Mouse (Mus musculus): Measurements from ENCODE around the gene Il22ra1. TPM values are rescaled to one million over a fixed set of nuclear protein-coding genes. Genes with fewer than 3 reads are reported as not detected.
A peak's percentile ranks its signal among the peaks of the same experiment; 100 is the strongest.

Il22ra1 gene
- not detected in 2 replicates for polyA plus RNA-seq (2014; fragmentation: Nextera tagmentation; extraction: Ambion mirVana)

DNA sequence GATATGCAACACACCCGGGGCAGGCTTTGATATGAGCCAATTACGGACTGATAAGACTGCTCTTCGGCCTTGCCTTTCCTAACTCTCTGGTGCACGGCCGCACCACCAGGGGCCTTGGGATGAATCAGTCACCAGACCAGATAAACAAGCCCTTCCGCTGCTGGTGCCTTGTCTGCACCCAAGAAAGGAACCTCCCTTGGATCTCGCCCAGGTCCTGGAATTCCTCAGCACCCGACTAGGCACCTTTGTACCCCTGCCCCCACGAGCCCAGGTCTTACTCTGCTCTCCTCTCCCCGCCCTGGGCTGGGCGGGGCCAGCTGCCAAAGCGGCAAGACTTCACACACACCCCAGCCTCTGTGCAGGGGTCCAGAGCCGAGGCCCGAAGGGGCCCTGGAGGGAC lies at the start of gene Il22ra1:
Il22ra1 (plus strand) TSS at position 356 of the 400 bp plus-strand sequence.
- no peak within 1 kb of the TSS for H3K9ac ChIP-seq (ENCODE audit: low read length)
- H3K27me3 ChIP-seq (ENCODE audit: control insufficient read depth, insufficient read depth, low read length): no peaks in the 10 kb centered on the region
- H3K27ac ChIP-seq (ENCODE audit: low read depth, low read length): no peak within 1 kb of the TSS
- no peak within 1 kb of the TSS for H3K4me2 ChIP-seq (ENCODE audit: low read depth)
- H3K4me3 ChIP-seq (ENCODE audit: low read depth, low read length): no peak within 1 kb of the TSS
- no peaks in the 10 kb centered on the region for H3K9me3 ChIP-seq (ENCODE audit: control insufficient read depth, low read length)
- H3K36me3 ChIP-seq (ENCODE audit: control insufficient read depth, insufficient read depth, low read length): no peaks in the 10 kb centered on the region
- H3K4me1 ChIP-seq (ENCODE audit: control insufficient read depth, insufficient read depth, low read length): no peaks in the 10 kb centered on the region
- ATAC-seq (ENCODE audit: insufficient read depth, low FRiP score, low TSS enrichment) (no peak), DNase-seq (ENCODE audit: low spot score) (no peak)
- WGBS: 53% methylated on average over 14 of the region's 14 CpGs

DNA sequence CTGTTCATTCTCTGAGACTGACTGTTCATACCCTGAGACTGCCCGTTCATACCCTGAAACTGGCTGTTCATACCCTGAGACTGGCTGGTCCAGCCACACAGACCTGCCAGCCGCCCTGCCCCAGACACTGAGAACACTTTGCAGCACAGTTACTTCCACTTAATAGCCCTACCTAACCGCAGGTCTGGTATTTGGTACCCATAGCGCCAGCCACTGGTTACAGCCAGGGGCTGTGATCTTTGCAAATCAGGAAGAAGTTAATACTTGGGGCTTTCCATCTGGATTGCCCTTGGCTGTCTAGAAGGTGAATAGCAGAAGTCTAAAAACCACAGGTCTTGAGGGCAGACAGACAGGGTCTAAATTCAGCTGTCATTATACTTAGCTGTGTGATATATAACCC lies 48.7 kb upstream of the Il22ra1 start:
- Histone ChIP-seq H3K4me3 (ENCODE audit: low read depth, low read length) (no peak overlapping the region), H3K27me3 (ENCODE audit: control insufficient read depth, insufficient read depth, low read length) (no peaks in the 10 kb centered on the region), H3K9me3 (ENCODE audit: control insufficient read depth, low read length) (no peaks in the 10 kb centered on the region), H3K36me3 (ENCODE audit: control insufficient read depth, insufficient read depth, low read length) (no peaks in the 10 kb centered on the region), H3K4me2 (ENCODE audit: low read depth) (no peak overlapping the region), H3K27ac (ENCODE audit: low read depth, low read length) (no peak overlapping the region), H3K4me1 (ENCODE audit: control insufficient read depth, insufficient read depth, low read length) (0 out of 2 replicates have a peak, but pooled peaks cover 2% of the 10 kb centered on the region), H3K9ac (ENCODE audit: low read length) (no peak overlapping the region)
- no peak for ATAC-seq (ENCODE audit: insufficient read depth, low FRiP score, low TSS enrichment)
- 75% methylated on average over 4 of the region's 4 CpGs for WGBS
- no peak for DNase-seq (ENCODE audit: low spot score)

DNA sequence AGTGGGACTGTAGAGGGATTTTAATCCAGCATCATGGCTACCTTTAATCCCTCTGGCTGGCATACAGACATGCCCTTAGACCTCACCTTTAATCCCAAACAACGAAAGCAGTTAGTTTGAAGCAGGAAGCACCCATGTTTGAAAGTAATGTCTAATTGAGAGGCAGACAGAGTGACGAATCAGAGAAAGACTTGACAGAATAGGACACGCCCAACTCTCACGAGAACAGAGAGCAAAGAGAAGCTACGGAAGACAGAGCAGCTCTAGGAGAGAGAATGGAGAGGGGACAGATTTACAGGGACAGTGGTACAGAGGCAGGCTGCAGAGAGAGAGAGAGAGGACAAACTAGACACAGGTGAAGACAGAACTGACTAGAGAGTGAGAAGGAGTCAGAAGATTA lies 46.2 kb upstream of the Il22ra1 start:
- Histone ChIP-seq H3K27ac (ENCODE audit: low read depth, low read length) (no peak overlapping the region), H3K36me3 (ENCODE audit: control insufficient read depth, insufficient read depth, low read length) (no peaks in the 10 kb centered on the region), H3K4me1 (ENCODE audit: control insufficient read depth, insufficient read depth, low read length) (peaks cover 5% of the 10 kb centered on the region; the same call in 1 of the 2 replicates), H3K4me2 (ENCODE audit: low read depth) (no peak overlapping the region), H3K4me3 (ENCODE audit: low read depth, low read length) (no peak overlapping the region), H3K9ac (ENCODE audit: low read length) (no peak overlapping the region), H3K9me3 (ENCODE audit: control insufficient read depth, low read length) (no peaks in the 10 kb centered on the region), H3K27me3 (ENCODE audit: control insufficient read depth, insufficient read depth, low read length) (peaks cover 18% of the 10 kb centered on the region)
- ATAC-seq (ENCODE audit: insufficient read depth, low FRiP score, low TSS enrichment) (no peak), DNase-seq (ENCODE audit: low spot score) (no peak)
- 77% methylated on average over 5 of the region's 5 CpGs for WGBS

DNA sequence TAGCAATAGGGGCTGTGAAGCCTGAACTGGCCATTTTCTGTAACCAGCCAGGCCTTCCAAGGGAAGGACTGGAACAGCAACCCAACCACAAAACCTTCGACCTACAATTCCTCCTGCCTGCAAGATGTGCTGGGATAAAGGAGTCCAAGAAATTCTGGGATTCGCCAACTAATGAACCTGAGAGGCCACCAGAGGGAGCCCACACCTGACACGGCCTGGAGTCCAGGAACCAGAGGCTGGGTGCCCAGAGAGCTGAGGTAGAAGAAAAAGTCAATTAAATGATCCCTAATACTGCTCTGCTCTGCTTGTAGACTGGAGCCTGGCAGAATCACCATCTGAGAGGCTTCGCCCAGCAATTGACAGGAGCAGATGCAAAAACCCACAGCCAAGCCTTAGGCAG lies 44.4 kb upstream of the Il22ra1 start:
- Histone ChIP-seq H3K4me3 (ENCODE audit: low read depth, low read length) (no peak overlapping the region), H3K27ac (ENCODE audit: low read depth, low read length) (no peak overlapping the region), H3K27me3 (ENCODE audit: control insufficient read depth, insufficient read depth, low read length) (peaks cover 30% of the 10 kb centered on the region), H3K4me2 (ENCODE audit: low read depth) (no peak overlapping the region), H3K9ac (ENCODE audit: low read length) (no peak overlapping the region), H3K4me1 (ENCODE audit: control insufficient read depth, insufficient read depth, low read length) (peaks cover 5% of the 10 kb centered on the region; the same call in 1 of the 2 replicates), H3K36me3 (ENCODE audit: control insufficient read depth, insufficient read depth, low read length) (no peaks in the 10 kb centered on the region), H3K9me3 (ENCODE audit: control insufficient read depth, low read length) (no peaks in the 10 kb centered on the region)
- ATAC-seq (ENCODE audit: insufficient read depth, low FRiP score, low TSS enrichment) (no peak), DNase-seq (ENCODE audit: low spot score) (peak; percentile 45)
- WGBS: 30% methylated on average over 4 of the region's 4 CpGs

DNA sequence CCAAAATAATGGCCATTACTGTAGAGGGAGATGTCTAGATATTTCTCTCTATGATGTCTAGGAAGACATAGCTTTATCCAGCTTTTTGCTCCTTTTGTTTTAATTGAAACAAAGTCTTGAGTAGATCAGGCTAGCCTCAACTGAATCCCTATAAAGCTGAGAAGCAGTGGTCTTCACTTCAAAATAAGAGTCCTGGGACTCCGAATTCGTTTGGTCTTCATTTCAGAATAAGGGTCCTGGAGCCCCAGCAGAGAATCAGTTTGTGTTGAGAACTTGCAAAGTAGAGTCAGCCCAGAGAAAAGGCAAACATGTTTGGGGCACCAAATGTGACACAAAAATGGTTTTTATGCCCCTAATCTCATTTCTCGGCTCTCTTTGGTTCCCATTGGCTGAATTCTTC lies 43.2 kb upstream of the Il22ra1 start:
- H3K4me3 ChIP-seq (ENCODE audit: low read depth, low read length): no peak overlapping the region
- ATAC-seq (ENCODE audit: insufficient read depth, low FRiP score, low TSS enrichment): no peak
- DNase-seq (ENCODE audit: low spot score): no peak
- no peak overlapping the region for H3K9ac ChIP-seq (ENCODE audit: low read length)
- peaks cover 32% of the 10 kb centered on the region for H3K27me3 ChIP-seq (ENCODE audit: control insufficient read depth, insufficient read depth, low read length)
- WGBS: 38% methylated on average over 3 of the region's 3 CpGs
- H3K27ac ChIP-seq (ENCODE audit: low read depth, low read length): no peak overlapping the region
- H3K4me1 ChIP-seq (ENCODE audit: control insufficient read depth, insufficient read depth, low read length): peaks cover 5% of the 10 kb centered on the region; the same call in 1 of the 2 replicates
- H3K4me2 ChIP-seq (ENCODE audit: low read depth): no peak overlapping the region
- H3K9me3 ChIP-seq (ENCODE audit: control insufficient read depth, low read length): no peaks in the 10 kb centered on the region
- H3K36me3 ChIP-seq (ENCODE audit: control insufficient read depth, insufficient read depth, low read length): no peaks in the 10 kb centered on the region

DNA sequence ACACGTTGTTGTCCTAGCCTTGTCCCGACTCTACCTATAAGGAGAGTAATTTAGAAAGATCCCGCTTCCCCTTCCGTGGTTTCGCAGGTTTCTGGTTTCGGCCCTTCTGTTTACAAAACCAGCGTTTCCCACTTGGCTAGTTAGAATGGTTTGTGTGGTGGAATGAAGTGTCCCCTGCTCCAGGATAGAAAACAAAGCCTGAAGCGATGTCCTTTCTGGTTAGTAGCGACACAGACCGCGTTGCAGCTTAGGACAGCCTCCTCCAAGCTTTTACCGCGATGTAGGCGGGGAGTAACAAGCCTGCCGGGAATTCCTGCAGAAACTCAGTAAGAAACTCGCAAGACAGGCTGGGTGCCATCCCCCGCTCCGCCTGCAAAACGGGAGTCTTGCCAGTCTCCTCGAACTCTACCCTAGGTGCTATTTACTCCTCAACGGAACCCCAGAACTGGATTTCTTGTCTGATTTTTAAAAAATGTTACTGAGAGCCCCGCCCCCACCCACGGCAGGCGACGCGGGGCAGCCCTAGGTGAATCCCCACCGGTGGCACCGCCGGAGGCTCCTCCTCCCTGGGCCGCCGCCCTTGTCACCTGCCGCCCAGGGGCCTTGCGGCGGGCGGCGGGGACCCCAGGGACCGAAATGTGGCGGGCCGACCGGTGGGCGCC lies 41.9 kb upstream of the Il22ra1 start, which contains the start of gene Ifnlr1:
Ifnlr1 (plus strand) TSS at position 382 of the 662 bp plus-strand sequence.
- H3K9me3 ChIP-seq (ENCODE audit: control insufficient read depth, low read length): no peaks in the 10 kb centered on the region
- H3K27me3 ChIP-seq (ENCODE audit: control insufficient read depth, insufficient read depth, low read length): peaks cover 32% of the 10 kb centered on the region
- H3K9ac ChIP-seq (ENCODE audit: low read length): peak within 1 kb of the TSS; percentile 39
- H3K27ac ChIP-seq (ENCODE audit: low read depth, low read length): no peak within 1 kb of the TSS
- H3K36me3 ChIP-seq (ENCODE audit: control insufficient read depth, insufficient read depth, low read length): no peaks in the 10 kb centered on the region
- peak within 1 kb of the TSS; percentile 43 for H3K4me3 ChIP-seq (ENCODE audit: low read depth, low read length)
- H3K4me2 ChIP-seq (ENCODE audit: low read depth): peak within 1 kb of the TSS; percentile 92
- DNase-seq (ENCODE audit: low spot score): peak; percentile 57
- ATAC-seq (ENCODE audit: insufficient read depth, low FRiP score, low TSS enrichment): no peak
- H3K4me1 ChIP-seq (ENCODE audit: control insufficient read depth, insufficient read depth, low read length): peaks cover 5% of the 10 kb centered on the region; the same call in 1 of the 2 replicates
- under 1% methylated on average over 41 of the region's 41 CpGs for WGBS

DNA sequence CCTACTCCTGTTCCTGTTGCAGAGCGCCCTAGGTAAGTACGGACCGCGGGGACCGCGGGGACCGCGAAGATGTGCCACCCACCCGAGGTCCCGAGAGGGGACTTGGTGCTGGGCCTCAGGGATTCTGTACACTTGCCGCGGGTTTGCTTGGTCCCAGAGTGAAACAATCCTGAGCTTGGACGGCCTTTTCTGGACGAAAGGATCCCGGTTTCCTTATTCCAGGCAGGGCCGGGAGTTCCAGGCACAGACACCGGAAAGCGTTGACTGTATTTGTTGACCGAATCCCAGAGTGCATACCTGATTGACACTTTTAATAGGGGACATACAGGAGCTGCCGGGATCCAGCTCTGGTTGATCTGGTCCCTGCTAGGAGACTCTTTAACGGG lies 41.4 kb upstream of the Il22ra1 start:
- under 1% methylated on average over 21 of the region's 21 CpGs for WGBS
- no peak overlapping the region for H3K27ac ChIP-seq (ENCODE audit: low read depth, low read length)
- H3K27me3 ChIP-seq (ENCODE audit: control insufficient read depth, insufficient read depth, low read length): peaks cover 32% of the 10 kb centered on the region
- no peaks in the 10 kb centered on the region for H3K9me3 ChIP-seq (ENCODE audit: control insufficient read depth, low read length)
- H3K36me3 ChIP-seq (ENCODE audit: control insufficient read depth, insufficient read depth, low read length): no peaks in the 10 kb centered on the region
- H3K4me1 ChIP-seq (ENCODE audit: control insufficient read depth, insufficient read depth, low read length): peaks cover 5% of the 10 kb centered on the region; the same call in 1 of the 2 replicates
- H3K4me2 ChIP-seq (ENCODE audit: low read depth): peak overlapping the region; percentile 92
- no peak for ATAC-seq (ENCODE audit: insufficient read depth, low FRiP score, low TSS enrichment)
- peak; percentile 29 for DNase-seq (ENCODE audit: low spot score)
- peak overlapping the region; percentile 39 for H3K9ac ChIP-seq (ENCODE audit: low read length)
- H3K4me3 ChIP-seq (ENCODE audit: low read depth, low read length): peak overlapping the region; percentile 43

DNA sequence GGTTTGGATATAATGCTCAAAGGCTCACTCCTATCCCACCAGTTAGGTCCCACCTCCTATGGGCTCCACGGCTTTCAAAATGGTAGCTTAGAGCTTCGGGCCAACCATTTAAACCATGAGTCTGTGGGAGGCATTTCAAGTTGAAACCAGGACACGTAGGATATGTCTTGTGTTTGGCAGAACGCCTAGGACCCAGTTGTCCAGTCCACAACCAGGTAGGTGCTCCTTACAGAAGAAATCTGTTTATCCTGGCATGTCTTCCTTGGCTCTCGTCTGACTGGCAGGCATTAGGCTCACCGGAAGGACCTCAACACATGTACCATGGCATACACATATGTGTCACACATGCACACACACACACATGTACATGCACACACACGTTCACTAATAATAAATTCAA lies 38.2 kb upstream of the Il22ra1 start:
- Histone ChIP-seq H3K4me2 (ENCODE audit: low read depth) (no peak overlapping the region), H3K9me3 (ENCODE audit: control insufficient read depth, low read length) (no peaks in the 10 kb centered on the region), H3K27me3 (ENCODE audit: control insufficient read depth, insufficient read depth, low read length) (peaks cover 32% of the 10 kb centered on the region), H3K9ac (ENCODE audit: low read length) (no peak overlapping the region), H3K4me3 (ENCODE audit: low read depth, low read length) (no peak overlapping the region), H3K36me3 (ENCODE audit: control insufficient read depth, insufficient read depth, low read length) (no peaks in the 10 kb centered on the region), H3K27ac (ENCODE audit: low read depth, low read length) (no peak overlapping the region), H3K4me1 (ENCODE audit: control insufficient read depth, insufficient read depth, low read length) (peaks cover 5% of the 10 kb centered on the region; the same call in 1 of the 2 replicates)
- ATAC-seq (ENCODE audit: insufficient read depth, low FRiP score, low TSS enrichment): no peak
- no peak for DNase-seq (ENCODE audit: low spot score)
- WGBS: 91% methylated on average over 7 of the region's 7 CpGs

DNA sequence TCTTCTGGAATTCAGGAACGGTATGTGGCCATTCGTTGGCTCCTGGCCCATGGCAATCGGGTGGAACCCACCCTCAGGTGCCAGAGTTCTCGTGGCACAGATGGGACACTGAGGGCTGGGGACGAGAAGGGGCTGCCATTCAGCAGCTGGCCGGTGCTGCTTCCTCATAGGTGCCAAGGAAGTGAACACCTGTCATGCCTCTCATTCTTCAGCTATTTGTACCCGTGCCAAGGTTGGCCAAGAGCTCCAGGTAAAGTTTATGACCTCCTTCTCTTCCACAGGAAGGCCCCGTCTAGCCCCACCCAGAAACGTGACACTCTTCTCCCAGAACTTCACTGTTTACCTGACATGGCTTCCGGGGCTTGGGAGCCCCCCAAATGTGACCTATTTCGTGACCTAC lies 37.7 kb upstream of the Il22ra1 start:
- Histone ChIP-seq H3K36me3 (ENCODE audit: control insufficient read depth, insufficient read depth, low read length) (no peaks in the 10 kb centered on the region), H3K27ac (ENCODE audit: low read depth, low read length) (no peak overlapping the region), H3K4me3 (ENCODE audit: low read depth, low read length) (no peak overlapping the region), H3K9me3 (ENCODE audit: control insufficient read depth, low read length) (no peaks in the 10 kb centered on the region), H3K4me1 (ENCODE audit: control insufficient read depth, insufficient read depth, low read length) (peaks cover 5% of the 10 kb centered on the region; the same call in 1 of the 2 replicates), H3K9ac (ENCODE audit: low read length) (no peak overlapping the region), H3K27me3 (ENCODE audit: control insufficient read depth, insufficient read depth, low read length) (peaks cover 28% of the 10 kb centered on the region), H3K4me2 (ENCODE audit: low read depth) (no peak overlapping the region)
- WGBS: 76% methylated on average over 11 of the region's 11 CpGs
- no peak for ATAC-seq (ENCODE audit: insufficient read depth, low FRiP score, low TSS enrichment)
- no peak for DNase-seq (ENCODE audit: low spot score)

Measured in neural tube, embryonic 11.5 days (tissue).